8 mouse cellular contexts compared by ENCODE assay signal in genomic region chr7:126975950-126976866, GRCm38 (mm10). TPM values are rescaled to one million over a fixed set of nuclear protein-coding genes. Genes with fewer than 3 reads are reported as not detected.
A peak's percentile ranks its signal among the peaks of the same experiment; 100 is the strongest.
DNase-seq lines count a peak whose midpoint lies in the region; ATAC-seq and TF ChIP-seq lines count a peak whose summit lies in the region.

Gene Cdiptos (minus strand): TSS chr7:126976098.

- peak within 1 kb of the TSS; percentile 82 for H3K4me2 ChIP-seq in heart, embryonic 15.5 days
- H3K4me2 ChIP-seq in liver, embryonic 14.5 days (ENCODE audit: low read depth) = peak within 1 kb of the TSS; percentile 77
- H3K4me2 ChIP-seq in neural tube, embryonic 11.5 days (ENCODE audit: low read depth) = peak within 1 kb of the TSS; percentile 89
- H3K4me2 ChIP-seq in stomach, postnatal 0 days (replicated peaks; ENCODE audit: low read depth) = peak within 1 kb of the TSS; percentile 90

- WGBS in heart, embryonic 15.5 days = under 1% methylated on average over 55 of the region's 55 CpGs
- under 1% methylated on average over 55 of the region's 55 CpGs for WGBS in liver, embryonic 14.5 days (ENCODE audit: insufficient replicate concordance)
- WGBS in neural tube, embryonic 11.5 days = under 1% methylated on average over 55 of the region's 55 CpGs
- under 1% methylated on average over 54 of the region's 55 CpGs for WGBS in stomach, postnatal 0 days

- peak; percentile 47 for TF ChIP-seq EP300 in liver, embryonic 14.5 days (IDR thresholded peaks at IDR 0.05; ENCODE audit: low read depth)
- TF ChIP-seq EP300 in stomach, postnatal 0 days (optimal IDR thresholded peaks at IDR 0.05) = peak; percentile 70

- H3K4me3 ChIP-seq in brown adipose tissue, adult 24 weeks (ENCODE audit: insufficient read depth, low read depth, low read length) = peak within 1 kb of the TSS; percentile 98
- peak within 1 kb of the TSS; percentile 94 for H3K4me3 ChIP-seq in heart, embryonic 15.5 days
- peak within 1 kb of the TSS; percentile 70 to 88 for H3K4me3 ChIP-seq in liver, embryonic 14.5 days (ENCODE audit: insufficient read depth in 1 of 2, low read depth in 2 of 2, low read length in 2 of 2)
- H3K4me3 ChIP-seq in neural tube, embryonic 11.5 days (ENCODE audit: low read depth, low read length) = peak within 1 kb of the TSS; percentile 94
- H3K4me3 ChIP-seq in stomach, postnatal 0 days (ENCODE audit: low read depth, low read length) = peak within 1 kb of the TSS; percentile 99

- peak; percentile 100 for TF ChIP-seq CTCF in liver, embryonic 14.5 days (IDR thresholded peaks at IDR 0.05; ENCODE audit: low read depth)
- TF ChIP-seq CTCF in stomach, postnatal 0 days (IDR thresholded peaks at IDR 0.05; ENCODE audit: low read depth) = peak; percentile 99

- DNase-seq in CD4-positive, CD25-positive, alpha-beta regulatory T cell, adult 2 months (ENCODE audit: low read depth, low spot score) = peak; percentile 97
- DNase-seq in fibroblast of lung, adult 2 months (ENCODE audit: low read depth) = peak; percentile 86
- peak; percentile 97 to 99 for DNase-seq in kidney, postnatal 25 days
- peak; percentile 94 to 95 (median 94) for DNase-seq in liver, embryonic 14.5 days (ENCODE audit: low read depth in 3 of 3, low spot score in 3 of 3)
- peak; percentile 98 for DNase-seq in neural tube, embryonic 11.5 days (ENCODE audit: low spot score)
- peak; percentile 96 for DNase-seq in stomach, postnatal 0 days (ENCODE audit: low spot score)

- H3K4me1 ChIP-seq in brown adipose tissue, adult 24 weeks (ENCODE audit: control insufficient read depth, insufficient read depth, insufficient read length, low read length) = peaks cover 19% of the 10 kb centered on the region
- H3K4me1 ChIP-seq in heart, embryonic 15.5 days (replicated peaks) = peaks cover 17% of the 10 kb centered on the region
- peaks cover 10 to 12% of the 10 kb centered on the region in 2 experiments for H3K4me1 ChIP-seq in liver, embryonic 14.5 days (replicated peaks; ENCODE audit: control insufficient read depth in 2 of 2, insufficient read depth in 2 of 2, low read length in 1 of 2)
- peaks cover 6% of the 10 kb centered on the region; the same call in 1 of the 2 replicates for H3K4me1 ChIP-seq in neural tube, embryonic 11.5 days (ENCODE audit: control insufficient read depth, insufficient read depth, low read length)
- 0 out of 2 replicates have a peak, but pooled peaks cover 4% of the 10 kb centered on the region for H3K4me1 ChIP-seq in stomach, postnatal 0 days (replicated peaks; ENCODE audit: control insufficient read depth, insufficient read depth)

- no peaks in the 10 kb centered on the region for H3K9me3 ChIP-seq in heart, embryonic 15.5 days (replicated peaks)
- no peaks in the 10 kb centered on the region for H3K9me3 ChIP-seq in liver, embryonic 14.5 days (ENCODE audit: control insufficient read depth, low read length)
- no peaks in the 10 kb centered on the region for H3K9me3 ChIP-seq in neural tube, embryonic 11.5 days (ENCODE audit: control insufficient read depth, low read length)
- H3K9me3 ChIP-seq in stomach, postnatal 0 days (ENCODE audit: control insufficient read depth, low read length) = no peaks in the 10 kb centered on the region

- peak within 1 kb of the TSS; percentile 100 for H3K27ac ChIP-seq in brown adipose tissue, adult 24 weeks (replicated peaks; ENCODE audit: low read depth, low read length)
- H3K27ac ChIP-seq in heart, embryonic 15.5 days = peak within 1 kb of the TSS; percentile 93
- peak within 1 kb of the TSS; percentile 77 for H3K27ac ChIP-seq in liver, embryonic 14.5 days
- peak within 1 kb of the TSS; percentile 92 for H3K27ac ChIP-seq in neural tube, embryonic 11.5 days (ENCODE audit: low read depth, low read length)
- H3K27ac ChIP-seq in stomach, postnatal 0 days (replicated peaks) = peak within 1 kb of the TSS; percentile 98

- no peaks in the 10 kb centered on the region for H3K27me3 ChIP-seq in heart, embryonic 15.5 days
- H3K27me3 ChIP-seq in liver, embryonic 14.5 days (ENCODE audit: control insufficient read depth, insufficient read depth, low read length) = no peaks in the 10 kb centered on the region
- no peaks in the 10 kb centered on the region for H3K27me3 ChIP-seq in neural tube, embryonic 11.5 days (ENCODE audit: control insufficient read depth, insufficient read depth, low read length)
- no peaks in the 10 kb centered on the region for H3K27me3 ChIP-seq in stomach, postnatal 0 days (ENCODE audit: control insufficient read depth, insufficient read depth, low read length)

- H3K36me3 ChIP-seq in heart, embryonic 15.5 days = peaks cover 23% of the 10 kb centered on the region
- peaks cover 22% of the 10 kb centered on the region for H3K36me3 ChIP-seq in liver, embryonic 14.5 days (replicated peaks; ENCODE audit: control insufficient read depth, insufficient read depth, low read depth)
- 0 out of 2 replicates have a peak, but pooled peaks cover 6% of the 10 kb centered on the region for H3K36me3 ChIP-seq in neural tube, embryonic 11.5 days (ENCODE audit: control insufficient read depth, insufficient read depth, low read length)
- peaks cover 11% of the 10 kb centered on the region; the same call in 1 of the 2 replicates for H3K36me3 ChIP-seq in stomach, postnatal 0 days (ENCODE audit: control insufficient read depth, insufficient read depth, low read length)

- peak; percentile 92 for ATAC-seq in heart, embryonic 15.5 days (replicated peaks; ENCODE audit: insufficient number of reproducible peaks, insufficient read depth, low FRiP score, low read depth)
- ATAC-seq in liver, embryonic 14.5 days (ENCODE audit: insufficient read depth) = peak; percentile 94
- peak; percentile 90 for ATAC-seq in neural tube, embryonic 11.5 days (ENCODE audit: insufficient read depth, low FRiP score, low TSS enrichment)
- ATAC-seq in stomach, postnatal 0 days (ENCODE audit: low FRiP score, low TSS enrichment) = peak; percentile 95

- H3K9ac ChIP-seq in heart, embryonic 15.5 days = peak within 1 kb of the TSS; percentile 96
- peak within 1 kb of the TSS; percentile 81 for H3K9ac ChIP-seq in liver, embryonic 14.5 days (replicated peaks)
- H3K9ac ChIP-seq in neural tube, embryonic 11.5 days (ENCODE audit: low read length) = peak within 1 kb of the TSS; percentile 96
- peak within 1 kb of the TSS; percentile 98 for H3K9ac ChIP-seq in stomach, postnatal 0 days (ENCODE audit: low read length)

RNA-seq across cellular contexts. Expression of gene Cdiptos, which starts in this region (rescaled TPM):
- polyA plus RNA-seq in brown adipose tissue, adult 24 weeks (2012; ENCODE audit: insufficient read depth, insufficient read length, missing spikeins) = 2.0 and 2.3 TPM in 2 replicates
- polyA plus RNA-seq in heart, embryonic 15.5 days (2015; fragmentation: Nextera tagmentation; extraction: Ambion mirVana) = 0.85 and 1.6 TPM in 2 replicates
- polyA plus RNA-seq in liver, embryonic 14.5 days (2012; rRNA removed) = 0.18 and 0.52 TPM in 2 replicates
- 0.20 and 0.64 TPM in 2 replicates for polyA plus RNA-seq in liver, embryonic 14.5 days (2014; fragmentation: Nextera tagmentation; extraction: Ambion mirVana)
- 0.47 and 1.1 TPM in 2 replicates for polyA plus RNA-seq in neural tube, embryonic 11.5 days (2014; fragmentation: Nextera tagmentation; extraction: Ambion mirVana)
- polyA plus RNA-seq in stomach, postnatal 0 days (2015; fragmentation: Nextera tagmentation; extraction: Ambion mirVana) = 1.5 and 1.7 TPM in 2 replicates

Comparison
In these comparisons a context has a peak if more than half of its experiments do, and no peak if none do; other contexts are left out.
1. Peak in every context shown above with its lines: DNase-seq, ATAC-seq, H3K4me3 ChIP-seq and H3K27ac ChIP-seq.
2. Peak in DNase-seq, ATAC-seq, H3K4me3 ChIP-seq, H3K27ac ChIP-seq, H3K9ac ChIP-seq and H3K4me2 ChIP-seq in liver, embryonic 14.5 days; RNA of the gene not detected or under 1 TPM.